Mouse (Mus musculus): ENCODE measurements around the gene Chst10. TPM values are rescaled to one million over a fixed set of nuclear protein-coding genes. Genes with fewer than 3 reads are reported as not detected.

Chst10 gene
- polyA plus RNA-seq, 1 experiment from 2014 or later: 4.9 TPM

GRCm38 (mm10) chr1:38824926-38825325 is 73.0 kb downstream of the Chst10 start:
- no peak for ATAC-seq (ENCODE audit: low FRiP score, low TSS enrichment)
- Histone ChIP-seq H3K9ac (replicated peaks; ENCODE audit: low read length) (no peak overlapping the region), H3K4me2 (replicated peaks; ENCODE audit: low read depth, low read length) (no peak overlapping the region), H3K36me3 (ENCODE audit: insufficient read depth, low read length) (no peaks in the 10 kb centered on the region), H3K9me3 (ENCODE audit: low read length) (no peaks in the 10 kb centered on the region), H3K27me3 (ENCODE audit: insufficient read depth, low read length) (no peaks in the 10 kb centered on the region), H3K4me3 (ENCODE audit: low read length) (no peak overlapping the region), H3K4me1 (ENCODE audit: insufficient read depth, low read length) (no peaks in the 10 kb centered on the region), H3K27ac (ENCODE audit: low read length) (no peak overlapping the region)
- WGBS: 92% methylated on average over 2 of the region's 2 CpGs

GRCm38 (mm10) chr1:38823851-38824250 is 74.1 kb downstream of the Chst10 start:
- Histone ChIP-seq H3K4me1 (ENCODE audit: insufficient read depth, low read length) (no peaks in the 10 kb centered on the region), H3K4me2 (replicated peaks; ENCODE audit: low read depth, low read length) (no peak overlapping the region), H3K36me3 (ENCODE audit: insufficient read depth, low read length) (no peaks in the 10 kb centered on the region), H3K27me3 (ENCODE audit: insufficient read depth, low read length) (no peaks in the 10 kb centered on the region), H3K27ac (ENCODE audit: low read length) (no peak overlapping the region), H3K9me3 (ENCODE audit: low read length) (no peaks in the 10 kb centered on the region), H3K4me3 (ENCODE audit: low read length) (no peak overlapping the region), H3K9ac (replicated peaks; ENCODE audit: low read length) (no peak overlapping the region)
- ATAC-seq (ENCODE audit: low FRiP score, low TSS enrichment): no peak
- 44% methylated on average over 2 of the region's 2 CpGs for WGBS

- Histone ChIP-seq H3K4me3 (ENCODE audit: low read length) (no peak overlapping the region), H3K36me3 (ENCODE audit: insufficient read depth, low read length) (no peaks in the 10 kb centered on the region), H3K9me3 (ENCODE audit: low read length) (no peaks in the 10 kb centered on the region), H3K27ac (ENCODE audit: low read length) (no peak overlapping the region), H3K27me3 (ENCODE audit: insufficient read depth, low read length) (no peaks in the 10 kb centered on the region), H3K4me1 (ENCODE audit: insufficient read depth, low read length) (no peaks in the 10 kb centered on the region), H3K4me2 (replicated peaks; ENCODE audit: low read depth, low read length) (no peak overlapping the region), H3K9ac (replicated peaks; ENCODE audit: low read length) (no peak overlapping the region)
- no peak for ATAC-seq (ENCODE audit: low FRiP score, low TSS enrichment)
These were observed 78.3 kb downstream of the Chst10 start for GRCm38 (mm10) chr1:38819691-38820090.

- Histone ChIP-seq H3K4me2 (replicated peaks; ENCODE audit: low read depth, low read length) (no peak overlapping the region), H3K27ac (ENCODE audit: low read length) (no peak overlapping the region), H3K9me3 (ENCODE audit: low read length) (no peaks in the 10 kb centered on the region), H3K4me3 (ENCODE audit: low read length) (no peak overlapping the region), H3K36me3 (ENCODE audit: insufficient read depth, low read length) (0 out of 2 replicates have a peak, but pooled peaks cover 3% of the 10 kb centered on the region), H3K4me1 (ENCODE audit: insufficient read depth, low read length) (no peaks in the 10 kb centered on the region), H3K9ac (replicated peaks; ENCODE audit: low read length) (no peak overlapping the region), H3K27me3 (ENCODE audit: insufficient read depth, low read length) (no peaks in the 10 kb centered on the region)
- 90% methylated on average over 3 of the region's 3 CpGs for WGBS
- no peak for ATAC-seq (ENCODE audit: low FRiP score, low TSS enrichment)
These were observed 80.3 kb downstream of the Chst10 start for GRCm38 (mm10) chr1:38817671-38818070.

- no peak overlapping the region for H3K4me3 ChIP-seq (ENCODE audit: low read length)
- ATAC-seq (ENCODE audit: low FRiP score, low TSS enrichment): no peak
- no peaks in the 10 kb centered on the region for H3K9me3 ChIP-seq (ENCODE audit: low read length)
- WGBS: 71% methylated on average over 9 of the region's 9 CpGs
- no peak overlapping the region for H3K27ac ChIP-seq (ENCODE audit: low read length)
- no peak overlapping the region for H3K4me2 ChIP-seq (replicated peaks; ENCODE audit: low read depth, low read length)
- no peaks in the 10 kb centered on the region for H3K27me3 ChIP-seq (ENCODE audit: insufficient read depth, low read length)
- peaks cover 6% of the 10 kb centered on the region; the same call in 1 of the 2 replicates for H3K36me3 ChIP-seq (ENCODE audit: insufficient read depth, low read length)
- no peak overlapping the region for H3K9ac ChIP-seq (replicated peaks; ENCODE audit: low read length)
- no peaks in the 10 kb centered on the region for H3K4me1 ChIP-seq (ENCODE audit: insufficient read depth, low read length)
These were observed 80.7 kb downstream of the Chst10 start for GRCm38 (mm10) chr1:38817268-38817667.

- Histone ChIP-seq H3K27me3 (ENCODE audit: insufficient read depth, low read length) (no peaks in the 10 kb centered on the region), H3K9me3 (ENCODE audit: low read length) (no peaks in the 10 kb centered on the region), H3K4me1 (ENCODE audit: insufficient read depth, low read length) (no peaks in the 10 kb centered on the region), H3K27ac (ENCODE audit: low read length) (no peak overlapping the region), H3K4me2 (replicated peaks; ENCODE audit: low read depth, low read length) (no peak overlapping the region), H3K36me3 (ENCODE audit: insufficient read depth, low read length) (peaks cover 11% of the 10 kb centered on the region; the same call in 1 of the 2 replicates), H3K4me3 (ENCODE audit: low read length) (no peak overlapping the region), H3K9ac (replicated peaks; ENCODE audit: low read length) (no peak overlapping the region)
- no peak for ATAC-seq (ENCODE audit: low FRiP score, low TSS enrichment)
- WGBS: 55% methylated on average over 4 of the region's 4 CpGs
These were observed 81.7 kb downstream of the Chst10 start for GRCm38 (mm10) chr1:38816306-38816705.

Other genes starting within 250 kb of the Chst10 start
- 4.0 and 4.4 TPM in 2 replicates for gene Aff3, start 233.2 kb downstream of the Chst10 start, polyA plus RNA-seq (2015; fragmentation: Nextera tagmentation; extraction: Ambion mirVana)
- gene Lonrf2, start 61.5 kb downstream of the Chst10 start, polyA plus RNA-seq (2015; fragmentation: Nextera tagmentation; extraction: Ambion mirVana): 1.1 and 1.4 TPM in 2 replicates
- gene Nms, start 41.0 kb upstream of the Chst10 start, polyA plus RNA-seq (2015; fragmentation: Nextera tagmentation; extraction: Ambion mirVana): not detected in 2 replicates
- gene Pdcl3, start 87.4 kb upstream of the Chst10 start, polyA plus RNA-seq (2015; fragmentation: Nextera tagmentation; extraction: Ambion mirVana): 165 and 172 TPM in 2 replicates